Mouse (Mus musculus): ENCODE data around the gene Map4k3.

The Map4k3 gene

DNA sequence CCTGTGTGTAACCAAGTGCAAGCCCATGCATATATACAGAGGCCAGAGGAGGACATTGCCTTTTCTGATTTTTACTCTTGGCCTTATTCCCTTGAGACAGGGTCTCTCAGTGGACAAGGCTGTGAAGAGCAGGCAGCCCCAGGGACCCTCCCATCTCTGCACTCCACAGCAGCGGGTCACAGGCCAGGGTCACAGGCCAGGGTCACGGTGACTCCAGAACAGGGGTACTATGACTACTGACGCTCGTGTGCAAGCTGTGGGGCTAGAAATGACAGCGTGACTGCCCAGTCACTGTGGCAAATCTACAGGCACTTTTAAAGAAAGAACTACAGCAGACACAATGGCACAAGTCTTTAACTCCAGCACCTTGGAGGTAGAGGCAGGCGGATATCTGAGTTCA is 50.1 kb downstream of the Map4k3 start:
- no peak for DNase-seq

DNA sequence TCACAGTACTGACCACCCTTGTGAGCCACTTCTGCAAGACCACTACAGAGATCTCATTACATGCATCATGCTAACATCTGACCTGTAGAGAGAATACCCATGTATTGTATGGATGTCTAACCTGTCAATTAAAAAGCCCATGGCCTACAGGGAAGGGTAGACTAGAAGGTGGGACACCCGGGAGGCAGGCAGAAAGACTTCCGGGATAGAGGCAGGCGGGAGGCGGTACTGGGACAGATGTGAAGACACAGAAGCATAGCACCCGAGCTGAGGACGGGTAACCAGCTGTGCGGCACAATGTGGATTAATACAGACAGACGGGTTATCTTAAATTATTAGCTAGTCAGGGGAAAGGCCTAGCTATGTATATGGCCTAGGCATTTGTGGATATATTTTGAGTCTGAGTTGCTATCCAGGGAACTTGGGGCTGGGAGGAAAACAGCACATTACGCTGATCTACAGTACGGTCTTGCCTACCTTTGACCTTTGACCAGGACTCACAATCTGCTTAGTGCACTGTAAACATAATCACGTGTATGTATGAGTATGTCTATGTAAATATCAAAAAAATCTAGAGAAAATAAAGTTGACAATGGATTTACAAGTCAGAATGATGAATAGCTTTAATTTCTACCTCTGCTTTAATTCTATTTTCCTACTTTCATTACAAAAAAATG is 51.3 kb downstream of the Map4k3 start:
- DNase-seq: no peak

DNA sequence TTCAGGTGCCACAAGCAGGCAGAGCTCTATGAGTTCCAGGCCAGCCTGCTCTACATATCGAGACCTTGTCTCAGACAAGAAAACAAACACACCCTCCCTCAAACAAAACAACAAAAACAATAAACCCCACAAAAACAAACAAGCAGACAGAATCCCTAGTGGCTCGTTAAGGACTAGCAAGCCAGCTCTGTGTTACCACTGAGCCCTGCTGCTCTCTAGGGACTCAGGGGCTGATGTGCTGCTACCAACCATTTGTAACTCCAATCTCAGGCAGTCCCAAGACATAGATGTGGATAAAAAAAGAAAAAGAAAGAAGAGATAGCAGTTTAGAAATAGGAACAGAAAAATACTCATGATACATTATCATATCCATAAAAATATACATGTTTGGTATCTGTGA is 52.1 kb downstream of the Map4k3 start:
- no peak for DNase-seq

DNA sequence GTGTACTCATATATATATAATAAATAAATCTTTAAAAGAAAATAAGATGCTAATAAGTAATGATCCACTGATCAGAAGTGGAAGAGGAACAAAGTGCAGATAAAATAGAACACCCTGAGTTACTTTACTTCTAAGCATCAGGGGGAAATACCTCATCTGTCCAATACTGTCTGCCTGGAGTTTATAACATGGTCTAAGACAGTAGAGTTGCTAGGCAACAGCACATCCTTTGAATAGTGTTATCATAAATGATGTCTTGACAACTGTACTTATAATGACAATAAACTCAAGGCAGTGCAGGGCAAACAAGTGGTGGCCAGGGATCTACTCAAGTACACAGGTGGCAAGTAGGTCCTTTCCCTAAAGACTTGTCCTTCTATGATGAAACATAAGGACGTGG is 57.9 kb downstream of the Map4k3 start:
- no peak for DNase-seq

DNA sequence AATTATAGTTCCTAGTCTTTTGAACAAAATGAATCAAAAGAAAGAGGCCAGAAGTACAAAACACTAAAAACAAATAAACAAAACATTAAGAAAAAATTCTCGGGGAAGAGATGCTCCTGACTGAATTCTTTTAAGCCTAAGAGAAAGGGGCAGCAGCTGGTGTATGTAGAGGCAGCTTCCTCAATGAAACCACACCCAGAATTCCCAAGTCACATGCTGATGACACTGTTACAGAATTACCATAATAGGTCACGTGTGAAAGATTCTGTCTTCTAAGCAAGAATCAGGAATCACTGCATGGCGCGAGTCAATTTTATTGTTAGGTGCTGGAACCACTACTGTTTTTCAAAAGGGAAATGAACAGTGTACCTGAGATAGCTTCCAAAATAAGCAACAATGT is 64.7 kb downstream of the Map4k3 start:
- no peak for DNase-seq

DNA sequence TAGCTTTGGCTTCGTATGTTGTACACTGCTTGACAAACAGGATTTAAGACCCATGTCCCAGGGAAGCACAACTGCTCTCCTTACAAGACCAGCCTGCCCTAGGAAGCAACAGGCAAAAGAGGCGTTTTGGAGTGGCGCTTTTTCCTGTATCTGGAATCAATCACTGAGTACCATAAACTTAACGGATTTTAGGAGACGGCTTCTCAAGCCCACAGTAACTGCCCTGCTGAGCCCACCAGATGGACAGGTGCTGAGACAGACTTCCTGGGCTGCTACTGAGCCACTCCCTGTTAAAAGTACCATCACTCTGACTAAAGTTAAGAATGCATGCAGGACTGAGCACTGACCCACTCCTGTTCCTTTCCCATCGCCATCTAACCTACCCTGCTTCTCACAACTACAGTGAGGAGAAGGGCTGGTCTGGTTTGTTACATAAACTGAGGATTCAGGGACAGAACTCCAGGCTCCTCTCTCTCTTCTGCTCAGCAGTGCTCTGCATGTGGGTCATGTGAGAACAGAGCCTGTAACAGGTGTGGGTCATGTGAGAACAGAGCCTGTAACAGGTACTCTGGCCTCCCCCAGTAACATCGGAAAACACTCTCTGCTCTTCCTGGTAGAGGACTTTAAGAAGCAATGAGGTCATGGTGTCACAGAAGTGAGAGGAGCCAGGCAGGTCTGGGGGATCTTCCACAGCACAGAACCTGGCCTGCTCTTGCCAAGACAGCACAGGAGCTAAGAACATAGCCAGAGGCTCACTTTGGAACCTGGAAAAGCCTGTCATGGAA is 65.3 kb downstream of the Map4k3 start:
- no peak for DNase-seq

DNA sequence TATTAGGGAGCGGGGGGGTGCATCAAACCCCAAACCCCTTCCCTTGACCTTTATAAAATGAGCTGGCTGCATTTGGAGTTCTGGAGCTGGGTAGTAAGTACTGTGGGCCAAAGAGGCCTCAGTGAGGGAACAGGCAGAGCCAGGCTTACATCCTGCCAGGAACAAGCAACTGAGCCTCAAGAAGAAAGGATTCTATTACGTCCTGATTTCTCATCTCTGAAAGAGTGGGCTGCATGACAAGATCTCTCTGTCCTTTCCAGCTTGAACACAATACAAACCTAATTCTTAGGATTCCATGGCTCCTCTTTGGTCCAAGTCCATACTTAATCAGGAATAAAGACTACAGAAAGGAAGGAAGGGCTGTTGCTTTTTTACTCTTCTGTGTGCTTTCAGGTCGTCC is 66.4 kb downstream of the Map4k3 start:
- DNase-seq: no peak

DNA sequence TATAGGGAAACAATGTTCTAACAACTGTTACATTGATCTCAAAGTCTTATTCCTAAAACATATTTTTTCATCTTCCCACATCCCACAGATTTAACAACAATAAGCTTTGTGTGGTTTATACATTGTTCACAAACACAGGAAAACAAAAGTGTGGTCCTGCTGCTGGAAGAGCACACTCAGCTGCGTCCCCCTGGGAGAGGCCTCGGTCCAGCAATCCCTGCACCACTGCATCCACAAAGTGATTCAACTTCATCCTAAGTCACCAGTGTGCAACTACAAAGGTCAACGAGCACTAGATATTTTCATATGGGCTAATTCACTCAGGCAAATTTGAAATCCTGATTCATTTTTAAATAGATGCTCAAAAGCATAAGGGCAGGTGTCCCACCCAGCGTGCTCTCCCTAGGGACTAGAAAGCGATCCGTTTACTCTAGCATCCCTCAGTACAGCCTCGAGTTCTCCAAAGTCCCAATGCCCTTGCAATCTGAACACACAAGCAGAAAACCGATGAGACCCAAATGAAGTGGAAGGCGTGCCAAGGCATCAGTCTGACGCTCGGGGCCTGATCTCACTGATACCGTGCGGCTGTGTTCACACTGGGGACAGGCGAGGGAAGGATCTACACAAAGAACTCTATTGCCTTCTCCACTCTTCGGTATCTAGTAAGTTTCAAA is 67.4 kb downstream of the Map4k3 start:
- DNase-seq: no peak

DNA sequence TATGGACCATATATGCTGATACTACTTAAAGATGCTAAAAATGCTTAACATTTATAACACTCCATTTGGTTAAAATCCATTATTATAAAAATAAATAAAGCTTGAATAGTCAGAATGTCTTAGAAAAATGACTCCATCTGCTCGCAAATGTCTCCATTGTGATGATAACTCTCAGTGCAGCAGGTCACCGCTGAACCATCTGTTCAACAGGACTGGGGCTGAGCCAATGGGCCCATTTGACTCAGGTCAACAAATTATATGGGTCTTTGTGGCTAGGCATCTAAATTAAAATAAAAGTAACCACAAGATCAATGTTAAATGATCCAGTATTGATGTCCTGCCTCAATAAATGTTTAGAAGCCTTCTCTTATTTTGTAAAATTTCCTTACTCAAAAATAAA is 68.1 kb downstream of the Map4k3 start:
- no peak for DNase-seq

DNA sequence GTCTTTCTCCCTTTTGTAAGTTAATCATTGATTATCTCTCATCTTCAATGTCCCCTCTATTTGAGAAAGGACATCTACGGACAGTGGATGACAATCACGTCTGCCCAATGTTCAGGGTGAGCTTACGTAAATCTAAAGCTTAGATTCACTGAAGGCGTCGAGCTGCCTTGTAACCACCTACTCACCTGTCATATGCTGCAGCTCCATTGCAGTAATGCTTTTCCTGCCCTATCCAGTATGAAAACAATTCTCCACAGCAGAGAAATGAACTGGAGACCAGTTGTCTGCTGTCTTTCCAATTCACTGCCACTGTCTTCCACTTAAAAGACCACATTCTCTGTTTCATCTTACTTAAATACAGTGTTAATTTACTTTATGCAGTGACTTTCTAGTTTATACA is 68.5 kb downstream of the Map4k3 start:
- no peak for DNase-seq

DNA sequence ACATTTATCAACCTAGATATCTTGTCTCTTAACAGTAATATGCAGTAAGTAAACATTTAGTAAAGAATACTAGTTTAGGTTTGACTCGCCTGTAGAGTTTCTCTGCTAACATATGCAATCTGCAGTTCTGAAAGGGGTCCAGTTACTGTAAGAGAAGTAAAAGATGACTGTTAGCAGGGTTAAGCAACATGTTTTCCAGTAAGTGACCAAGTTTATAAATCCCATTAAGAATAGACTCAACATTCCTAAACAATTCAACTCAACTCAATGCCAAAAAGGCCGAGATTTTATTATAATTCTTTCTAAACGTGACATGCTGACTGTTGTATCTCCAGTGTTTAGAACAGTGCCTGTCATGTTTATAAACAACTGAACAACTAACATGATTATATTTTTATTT is 74.0 kb downstream of the Map4k3 start:
- no peak for DNase-seq

DNA sequence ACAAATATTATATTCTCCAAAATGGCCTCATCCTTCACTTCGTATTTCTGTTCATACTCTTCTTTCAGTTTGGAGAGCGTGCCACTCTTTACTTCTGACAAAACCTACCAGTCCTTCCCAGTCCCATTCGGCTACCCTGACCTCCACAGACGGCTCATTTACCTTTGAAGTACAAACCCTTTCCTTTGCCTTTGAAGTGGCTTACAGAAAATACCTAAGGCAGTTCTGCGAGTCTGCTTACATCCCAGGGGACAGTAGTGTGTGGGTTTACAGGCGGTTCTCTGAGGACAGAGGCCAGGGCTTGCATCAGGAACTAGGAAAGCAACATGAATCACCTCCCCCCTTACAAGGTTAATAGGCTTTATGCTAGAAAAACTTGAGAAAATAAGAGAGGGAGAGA is 75.5 kb downstream of the Map4k3 start:
- DNase-seq: no peak

DNA sequence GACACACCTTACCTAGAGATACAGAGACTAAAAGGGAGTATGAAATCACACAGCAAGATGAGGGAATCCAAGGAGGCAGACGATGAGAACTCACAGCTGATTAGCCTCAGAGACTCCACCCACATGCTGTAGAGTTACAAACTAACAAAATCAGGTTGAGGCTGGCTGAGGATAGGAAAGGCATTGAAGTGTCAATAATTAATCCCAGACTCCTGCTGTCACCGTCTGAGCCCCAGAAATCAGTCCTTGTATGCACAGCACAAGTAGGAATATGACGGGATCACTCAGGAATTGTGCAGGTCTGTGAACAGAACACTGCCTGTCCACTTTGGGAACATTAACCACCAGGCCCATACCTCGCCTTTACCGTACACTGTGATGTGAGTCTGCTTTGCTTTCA is 81.4 kb downstream of the Map4k3 start:
- no peak for DNase-seq

DNA sequence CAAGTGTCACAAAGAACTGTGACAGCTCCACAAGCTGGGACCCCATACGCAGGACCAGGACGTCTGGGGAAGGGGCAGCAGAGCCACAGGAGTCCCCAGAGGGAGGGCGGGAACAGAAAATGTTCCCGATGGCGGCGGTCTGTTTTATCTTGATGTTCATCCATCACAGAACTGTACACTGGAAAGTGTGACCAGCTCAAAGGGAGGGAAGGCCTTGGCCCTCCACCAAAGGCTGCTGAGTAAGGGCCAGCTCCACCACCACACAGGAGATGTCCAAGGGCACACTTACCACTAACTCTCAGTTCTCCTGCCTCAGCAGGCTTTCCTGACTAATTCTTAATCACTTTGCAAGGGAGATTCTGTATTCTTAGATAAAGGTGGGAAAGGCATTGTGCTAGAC is 82.2 kb downstream of the Map4k3 start:
- no peak for DNase-seq

DNA sequence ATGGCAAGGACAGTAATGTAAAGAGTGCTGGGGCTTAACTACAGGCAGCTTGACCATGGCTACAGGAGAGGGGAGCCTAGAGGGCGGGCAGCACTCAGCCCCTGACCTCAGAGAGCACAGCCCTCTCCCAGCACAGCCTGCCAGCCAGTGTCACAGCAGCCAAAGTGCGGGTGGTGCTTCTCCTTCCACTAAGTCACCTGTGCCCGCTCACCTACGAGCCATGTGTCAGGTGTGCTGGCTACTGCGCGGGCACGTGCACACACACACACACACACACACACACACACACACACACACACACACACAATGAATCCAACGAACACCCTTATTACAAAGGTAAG is 82.6 kb downstream of the Map4k3 start:
- no peak for DNase-seq

DNA sequence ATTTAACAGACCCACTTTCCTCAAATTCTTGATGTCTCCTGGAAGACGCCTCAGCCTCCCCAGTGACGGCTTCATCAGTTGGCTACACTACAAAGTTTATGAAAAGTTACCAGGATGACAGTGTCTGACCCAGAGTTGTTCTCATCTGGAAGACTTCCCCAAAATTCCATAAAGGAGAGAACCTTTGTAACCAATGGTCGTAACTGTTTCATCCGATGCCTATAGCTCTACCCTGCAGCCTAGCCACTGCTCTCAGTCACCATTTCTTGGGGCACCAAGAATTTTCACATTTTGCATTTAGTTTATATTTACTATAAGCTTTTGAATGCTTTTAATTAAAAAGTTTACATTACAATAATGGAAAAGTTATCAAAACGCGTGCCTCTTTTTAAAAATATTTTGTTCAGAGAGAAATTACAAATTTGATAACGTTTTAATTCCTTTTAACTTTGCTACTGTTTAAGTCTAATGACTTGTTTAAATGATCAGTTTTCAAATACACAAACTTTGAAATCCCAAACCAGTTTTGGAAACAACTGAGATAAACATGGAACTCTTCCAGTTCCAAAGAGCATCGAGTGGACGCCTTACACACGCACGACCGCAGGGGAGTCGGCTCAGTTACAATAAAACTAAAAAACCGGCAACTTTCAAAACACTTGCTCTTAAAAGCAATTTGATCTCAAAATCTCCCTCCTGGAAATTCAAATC is 83.1 kb downstream of the Map4k3 start:
- no peak for DNase-seq

DNA sequence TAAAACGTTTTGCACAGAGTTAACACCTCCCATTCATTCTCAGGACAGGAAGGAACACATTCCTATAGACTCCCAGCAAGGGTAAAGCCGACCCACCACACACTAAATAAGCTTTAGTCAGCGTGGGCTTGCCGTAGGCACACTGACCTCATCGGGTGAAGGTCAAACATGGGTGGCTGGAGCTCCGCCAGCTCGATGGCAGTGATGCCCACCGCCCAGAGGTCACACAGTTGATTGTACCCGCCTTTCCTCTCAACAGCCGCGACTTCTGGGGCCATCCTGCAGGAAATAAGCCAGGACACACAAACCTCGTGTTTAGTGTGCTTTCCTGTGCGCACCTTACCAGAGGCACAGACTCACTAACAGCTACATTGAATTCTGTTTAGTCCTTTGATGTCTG is 83.7 kb downstream of the Map4k3 start:
- DNase-seq: peak; percentile 21

DNA sequence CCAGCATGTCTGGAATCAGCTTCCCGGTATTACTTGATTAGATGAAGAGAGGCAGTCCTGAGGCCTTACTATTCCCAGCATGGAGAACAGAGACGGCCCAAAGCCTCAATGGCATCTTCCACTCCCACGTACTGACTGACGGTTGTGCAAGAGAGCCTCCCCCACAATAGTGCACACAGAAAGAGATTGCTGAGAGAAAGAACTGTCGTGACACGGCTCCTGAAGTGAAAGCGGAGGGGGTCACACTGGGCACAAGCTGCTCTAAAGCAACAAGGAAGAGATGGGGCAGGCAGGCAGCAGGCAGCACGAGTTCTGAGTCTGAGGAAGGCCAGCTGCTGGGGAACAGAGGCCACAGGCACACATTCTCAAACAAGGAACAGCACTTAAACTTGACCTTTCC is 90.2 kb downstream of the Map4k3 start:
- DNase-seq: no peak

DNA sequence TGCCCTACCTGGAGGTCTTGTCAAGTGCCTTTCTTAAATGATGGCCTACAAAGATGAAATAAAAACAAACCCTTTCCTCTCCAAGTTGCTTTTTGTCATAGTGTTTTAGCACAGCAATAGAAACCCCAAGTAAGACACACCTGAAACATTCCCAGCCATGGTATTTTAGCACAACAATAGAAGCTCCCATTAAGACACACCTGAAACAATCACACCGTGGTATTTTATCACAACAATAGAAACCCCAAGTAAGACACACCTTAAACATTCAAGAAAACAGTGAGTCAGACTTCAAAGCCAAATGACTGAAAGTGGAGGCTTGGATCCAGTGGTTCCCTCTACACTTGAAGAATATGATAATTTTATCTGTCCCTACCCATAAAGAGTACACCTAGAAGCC is 92.5 kb downstream of the Map4k3 start:
- no peak for DNase-seq

DNA sequence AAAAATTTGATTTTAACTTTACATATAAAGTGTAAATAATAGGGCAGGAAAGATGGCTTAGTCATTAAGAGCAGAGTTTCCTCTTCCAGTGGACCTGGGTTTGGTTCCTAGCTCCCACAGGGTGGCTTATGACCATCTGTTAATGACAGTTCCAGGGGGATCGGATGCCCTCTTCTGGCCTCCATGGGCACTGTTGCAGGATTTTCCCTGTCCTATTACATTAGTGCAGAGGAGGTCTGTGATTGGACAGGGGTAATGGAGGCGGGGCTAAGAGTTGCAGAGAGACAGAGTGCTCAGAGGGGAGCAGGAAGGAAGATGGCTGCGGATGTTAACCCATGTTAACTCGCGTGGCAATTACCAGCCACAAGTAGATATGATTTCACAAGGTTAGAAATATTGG is 95.4 kb downstream of the Map4k3 start:
- DNase-seq: no peak

DNA sequence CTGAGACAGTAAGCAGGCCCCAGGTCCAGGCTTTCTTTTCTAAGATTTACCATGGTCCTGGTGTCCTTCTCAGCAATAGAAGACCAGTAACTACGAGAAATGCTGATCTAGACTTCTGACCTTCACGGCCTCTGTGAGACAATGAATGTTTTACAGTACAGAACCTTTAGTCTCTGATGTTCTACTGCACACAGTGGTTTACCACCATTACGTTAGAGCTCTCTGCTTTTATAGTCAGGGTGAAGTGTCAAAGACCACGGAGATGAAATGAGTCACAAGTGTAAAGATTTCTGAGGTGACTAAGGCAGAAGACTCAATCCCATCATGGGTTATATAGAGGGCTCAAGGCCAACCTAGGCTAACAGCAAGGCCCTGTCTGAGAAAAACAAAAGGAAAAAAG is 95.9 kb downstream of the Map4k3 start:
- no peak for DNase-seq

DNA sequence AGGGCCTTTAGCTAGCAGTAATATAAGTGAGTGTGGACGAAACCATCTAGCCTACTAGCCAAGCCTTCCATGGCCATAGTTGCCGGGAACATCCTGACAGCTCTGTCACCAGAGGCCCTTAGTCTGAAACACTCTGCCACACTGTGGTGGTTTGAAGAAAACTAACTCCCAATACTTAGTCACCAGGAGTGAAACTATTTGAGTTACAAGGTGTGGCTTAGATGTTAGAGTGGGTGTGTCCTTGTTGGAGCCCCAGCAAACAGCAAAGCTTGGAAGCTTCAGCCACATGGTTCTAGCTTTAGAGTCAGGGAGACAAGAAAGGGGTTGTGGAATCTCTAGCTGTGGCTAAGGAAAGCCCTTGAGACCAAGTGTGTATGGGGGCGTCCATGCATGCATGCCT is 97.3 kb downstream of the Map4k3 start:
- DNase-seq: no peak

DNA sequence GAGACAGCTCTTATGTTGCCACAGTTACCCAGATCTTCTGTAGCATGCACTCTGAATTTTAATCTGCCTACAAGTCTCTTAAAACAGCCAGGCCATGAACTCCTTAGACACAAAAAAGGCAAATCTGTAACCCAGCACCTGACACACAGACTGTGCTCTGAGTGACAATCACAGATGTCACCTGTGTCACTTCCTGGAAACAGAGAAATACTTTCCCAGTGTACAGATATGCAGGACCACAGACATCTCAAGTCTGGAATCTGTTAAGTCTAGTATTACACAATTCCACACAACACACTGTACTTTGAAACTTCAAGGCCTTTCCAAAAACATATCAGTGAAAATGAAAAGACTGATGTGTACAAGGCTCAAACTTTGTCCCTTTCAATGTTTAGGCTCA is 103.3 kb downstream of the Map4k3 start:
- no peak for DNase-seq

DNA sequence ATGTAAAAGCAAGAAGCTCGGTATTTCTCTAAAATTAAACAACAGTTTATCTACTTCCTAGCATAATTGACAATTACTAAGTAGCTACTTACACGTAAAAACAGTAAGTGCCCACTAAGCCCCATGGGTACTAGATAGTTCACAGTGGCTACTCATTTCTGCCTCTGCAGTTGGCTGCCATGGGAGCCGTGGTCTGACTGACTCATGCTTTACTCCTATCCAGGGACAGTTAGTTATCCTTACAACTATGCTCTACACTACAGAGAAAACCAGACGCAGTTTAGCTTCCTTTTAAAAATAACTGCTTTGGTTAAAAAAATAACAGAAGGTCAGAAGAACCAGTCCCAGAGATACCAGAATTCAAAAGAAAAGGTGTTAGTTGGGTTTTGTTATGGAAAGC is 106.6 kb downstream of the Map4k3 start:
- DNase-seq: no peak

Data from kidney, postnatal 10 days (tissue).